Mouse (Mus musculus) midbrain, embryonic 10.5 days (tissue): Measurements from ENCODE around the gene Chac2. TPM values are rescaled to one million over a fixed set of nuclear protein-coding genes. Genes with fewer than 3 reads are reported as not detected.

ENCODE experiments used
- DNase-seq: peaks from one replicate; pipeline ENCODE4 v3.0.0-alpha.2; 2017; ENCODE audit warnings: low spot score
- H3K27ac ChIP-seq: fragments of 300-500 bp; sonication (generic); replicated peaks from 2 replicates; pipeline ENCODE4 v1.5.1; 2016; ENCODE audit warnings: mild to moderate bottlenecking
- H3K27me3 ChIP-seq: fragments of 300-500 bp; sonication (generic); 2 replicates; pipeline ENCODE4 v1.6.1; 2016; ENCODE audit warnings: low read depth, mild to moderate bottlenecking; ENCODE audit not compliant: poor library complexity, severe bottlenecking
- H3K36me3 ChIP-seq: fragments of 300-500 bp; sonication (generic); 2 replicates; pipeline ENCODE4 v1.6.1; 2016; ENCODE audit warnings: mild to moderate bottlenecking, moderate library complexity
- H3K4me1 ChIP-seq: fragments of 300-500 bp; sonication (generic); 2 replicates; pipeline ENCODE4 v1.6.1; 2016
- H3K4me3 ChIP-seq: fragments of 300-500 bp; sonication (generic); 2 replicates; pipeline ENCODE4 v1.5.1; 2016; ENCODE audit warnings: mild to moderate bottlenecking, moderate library complexity
- H3K9me3 ChIP-seq: fragments of 300-500 bp; sonication (generic); replicated peaks from 2 replicates; pipeline ENCODE4 v1.6.1; 2016; ENCODE audit warnings: mild to moderate bottlenecking
- WGBS: fragments of 180-500 bp; shearing (Covaris S2); methylation state at CpG from one replicate; pipeline ENCODE4 v1.1.7; 2016; 5-methylcytosine and 5-hydroxymethylcytosine counted together
- polyA plus RNA-seq: library from polyadenylated mRNA; unstranded; fragments of >200 nt; fragmentation: Nextera tagmentation; extraction: Ambion mirVana; gene quantifications from 2 replicates; pipeline ENCODE4 v1.2.1, GENCODE M21; 2016

Chac2 gene
- polyA plus RNA-seq, 1 experiment from 2014 or later, result 10.6 TPM

GRCm38 (mm10) chr11:30953469-30954154 lies 32.5 kb downstream of the Chac2 start:
- H3K4me3 ChIP-seq, result peak overlapping the region; percentile 85
- peaks cover 18% of the 10 kb centered on the region for H3K9me3 ChIP-seq
- 2% methylated on average over 28 of the region's 32 CpGs for WGBS
- H3K36me3 ChIP-seq, result peaks cover 59% of the 10 kb centered on the region
- peaks cover 17% of the 10 kb centered on the region for H3K4me1 ChIP-seq
- peak; percentile 73 for DNase-seq
- H3K27me3 ChIP-seq, result no peaks in the 10 kb centered on the region
- peak overlapping the region; percentile 94 for H3K27ac ChIP-seq

GRCm38 (mm10) chr11:30952829-30953228 lies 33.3 kb downstream of the Chac2 start:
- H3K4me1 ChIP-seq, result peaks cover 17% of the 10 kb centered on the region
- H3K4me3 ChIP-seq, result peak overlapping the region; percentile 85
- WGBS, result 79% methylated on average over 5 of the region's 5 CpGs
- H3K27ac ChIP-seq, result no peak overlapping the region
- DNase-seq, result no peak
- no peaks in the 10 kb centered on the region for H3K27me3 ChIP-seq
- H3K36me3 ChIP-seq, result peaks cover 66% of the 10 kb centered on the region
- H3K9me3 ChIP-seq, result peaks cover 16% of the 10 kb centered on the region

- peaks cover 96% of the 10 kb centered on the region for H3K36me3 ChIP-seq
- H3K4me1 ChIP-seq, result no peaks in the 10 kb centered on the region
- 92% methylated on average over 2 of the region's 2 CpGs for WGBS
- no peaks in the 10 kb centered on the region for H3K27me3 ChIP-seq
- no peaks in the 10 kb centered on the region for H3K9me3 ChIP-seq
- H3K4me3 ChIP-seq, result no peak overlapping the region
- no peak for DNase-seq
- no peak overlapping the region for H3K27ac ChIP-seq
These were observed 42.6 kb downstream of the Chac2 start for GRCm38 (mm10) chr11:30943522-30943921.

- Histone ChIP-seq H3K9me3 (no peaks in the 10 kb centered on the region), H3K4me3 (no peak overlapping the region), H3K27ac (no peak overlapping the region), H3K4me1 (no peaks in the 10 kb centered on the region), H3K27me3 (no peaks in the 10 kb centered on the region), H3K36me3 (peaks cover 74% of the 10 kb centered on the region)
- no peak for DNase-seq
- WGBS, result 89% methylated on average over 1 of the region's 1 CpGs
These were observed 57.7 kb downstream of the Chac2 start for GRCm38 (mm10) chr11:30928498-30928897.

GRCm38 (mm10) chr11:30928079-30928478 lies 58.1 kb downstream of the Chac2 start:
- no peaks in the 10 kb centered on the region for H3K9me3 ChIP-seq
- DNase-seq, result no peak
- H3K27ac ChIP-seq, result no peak overlapping the region
- peaks cover 76% of the 10 kb centered on the region for H3K36me3 ChIP-seq
- no peaks in the 10 kb centered on the region for H3K27me3 ChIP-seq
- no peaks in the 10 kb centered on the region for H3K4me1 ChIP-seq
- no peak overlapping the region for H3K4me3 ChIP-seq

Other genes starting within 250 kb of the Chac2 start
- gene Psme4, start 214.6 kb downstream of the Chac2 start, polyA plus RNA-seq, result 20.7 and 22.4 TPM in 2 replicates
- gene Gpr75, start 101.0 kb downstream of the Chac2 start, polyA plus RNA-seq, result 0.62 and 0.66 TPM in 2 replicates
- gene Asb3, start 100.9 kb downstream of the Chac2 start, polyA plus RNA-seq, result 26.7 and 29.1 TPM in 2 replicates
- gene Erlec1, start 32.0 kb downstream of the Chac2 start, polyA plus RNA-seq, result 8.1 and 9.0 TPM in 2 replicates
- gene Gm17332, start 196.1 kb upstream of the Chac2 start, polyA plus RNA-seq, result not detected in 2 replicates